8 mouse cellular contexts compared by ENCODE assay signal in the genomic region with DNA sequence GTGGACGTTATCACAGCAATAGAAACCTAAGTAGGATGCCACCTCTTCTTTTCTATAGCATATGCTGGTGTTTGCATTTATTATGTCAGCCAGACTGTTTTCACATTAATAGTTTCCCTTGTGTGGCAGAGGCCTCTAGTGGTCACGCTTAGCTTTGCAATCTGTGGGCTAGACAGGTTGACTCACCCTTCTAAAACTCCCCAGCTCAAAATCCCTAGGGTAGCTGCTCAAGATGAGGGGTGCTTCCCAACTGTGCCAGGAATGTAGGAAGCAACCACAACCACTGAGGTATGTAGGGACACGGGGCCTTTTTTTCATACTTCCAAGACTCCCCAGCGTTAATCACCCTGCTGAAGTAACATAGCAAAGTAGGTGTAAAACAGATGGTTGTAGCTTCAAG.
A peak's percentile ranks its signal among the peaks of the same experiment; 100 is the strongest.
DNase-seq lines count a peak whose midpoint lies in the region; ATAC-seq and TF ChIP-seq lines count a peak whose summit lies in the region.

No protein-coding gene starts in this region.

- no peak overlapping the region for H3K4me2 ChIP-seq in midbrain, embryonic 15.5 days
- H3K4me2 ChIP-seq in midbrain, postnatal 0 days (ENCODE audit: low read depth, low read length, poor library complexity, severe bottlenecking): no peak overlapping the region

- H3K27ac ChIP-seq in midbrain, embryonic 10.5 days (replicated peaks): no peak overlapping the region
- no peak overlapping the region for H3K27ac ChIP-seq in midbrain, embryonic 15.5 days
- no peak overlapping the region for H3K27ac ChIP-seq in midbrain, postnatal 0 days (ENCODE audit: low read depth, low read length)

- peak; percentile 86 for TF ChIP-seq CTCF in midbrain, postnatal 0 days (IDR thresholded peaks at IDR 0.05)

- DNase-seq in midbrain, embryonic 10.5 days (ENCODE audit: low spot score): peak; percentile 27
- DNase-seq in ZHBTc4 (ENCODE audit: low read depth, low spot score): peak; percentile 52
- peak; percentile 32 to 57 for DNase-seq in cerebellum, postnatal 4 days (ENCODE audit: low spot score in 2 of 2)
- DNase-seq in gastrocnemius, postnatal 10 days: peak; percentile 25
- DNase-seq in layer of hippocampus, postnatal 14 days (ENCODE audit: low spot score in 2 of 2): peak; percentile 37 to 56
- DNase-seq in midbrain, postnatal 0 days (ENCODE audit: low spot score): peak; percentile 62
- peak; percentile 61 for DNase-seq in urinary bladder, postnatal 14 days (ENCODE audit: low spot score)

- ATAC-seq in midbrain, embryonic 15.5 days (replicated peaks): no peak; the same call in 1 of the 2 replicates
- no peak for ATAC-seq in midbrain, postnatal 0 days (ENCODE audit: low FRiP score)

- no peaks in the 10 kb centered on the region for H3K27me3 ChIP-seq in midbrain, embryonic 10.5 days (ENCODE audit: low read depth, poor library complexity, severe bottlenecking)
- no peaks in the 10 kb centered on the region for H3K27me3 ChIP-seq in midbrain, embryonic 15.5 days (replicated peaks)
- no peaks in the 10 kb centered on the region for H3K27me3 ChIP-seq in midbrain, postnatal 0 days (ENCODE audit: insufficient read depth, low read length)

- no peak overlapping the region for H3K4me3 ChIP-seq in midbrain, embryonic 10.5 days
- no peak overlapping the region for H3K4me3 ChIP-seq in midbrain, embryonic 15.5 days
- no peak overlapping the region for H3K4me3 ChIP-seq in midbrain, postnatal 0 days (ENCODE audit: low read depth, low read length)

- no peak overlapping the region for H3K9ac ChIP-seq in midbrain, embryonic 15.5 days
- H3K9ac ChIP-seq in midbrain, postnatal 0 days (replicated peaks; ENCODE audit: low read length, poor library complexity, severe bottlenecking): no peak overlapping the region

- 39% methylated on average over 4 of the region's 4 CpGs for WGBS in midbrain, embryonic 10.5 days
- WGBS in midbrain, embryonic 15.5 days: 34% methylated on average over 4 of the region's 4 CpGs
- WGBS in midbrain, postnatal 0 days: 29% methylated on average over 4 of the region's 4 CpGs

- H3K36me3 ChIP-seq in midbrain, embryonic 10.5 days: no peaks in the 10 kb centered on the region
- H3K36me3 ChIP-seq in midbrain, embryonic 15.5 days (replicated peaks): no peaks in the 10 kb centered on the region
- no peaks in the 10 kb centered on the region for H3K36me3 ChIP-seq in midbrain, postnatal 0 days (ENCODE audit: insufficient read depth, low read length)

- no peaks in the 10 kb centered on the region for H3K4me1 ChIP-seq in midbrain, embryonic 10.5 days
- H3K4me1 ChIP-seq in midbrain, embryonic 15.5 days: no peaks in the 10 kb centered on the region
- H3K4me1 ChIP-seq in midbrain, postnatal 0 days (ENCODE audit: insufficient read depth, low read length): no peaks in the 10 kb centered on the region

- H3K9me3 ChIP-seq in midbrain, embryonic 10.5 days (replicated peaks): no peaks in the 10 kb centered on the region
- H3K9me3 ChIP-seq in midbrain, embryonic 15.5 days: no peaks in the 10 kb centered on the region
- H3K9me3 ChIP-seq in midbrain, postnatal 0 days (ENCODE audit: low read length): no peaks in the 10 kb centered on the region
